Mouse (Mus musculus) megakaryocyte, adult 5-6 weeks (primary cell): ENCODE data around the gene Cyp1b1. TPM values are rescaled to one million over a fixed set of nuclear protein-coding genes. Genes with fewer than 3 reads are reported as not detected.

ENCODE experiments used
- ATAC-seq: 2 replicates; pipeline ENCODE4 v1.8.0; 2016; ENCODE audit warnings: mild to moderate bottlenecking, inconsistent platforms; ENCODE audit not compliant: poor library complexity, severe bottlenecking
- total RNA-seq, 2 experiments: library from RNA; stranded (forward) in 1 of 2; stranded (reverse) in 1 of 2; fragments of 153-499, 151-499 nt in 1 of 2; fragments of 221-1000, 200-1000 nt in 1 of 2; gene quantifications; 2 replicates each; pipeline versions ENCODE4 v1.2.3 to v1.2.4; 2015 to 2017

The Cyp1b1 gene
- total RNA-seq (2015) = 0.49 and 0.98 TPM in 2 replicates
- 0.15 and 0.77 TPM in 2 replicates for total RNA-seq (2017)

- no peak for ATAC-seq
These were observed at the start of gene Cyp1b1 for GRCm38 (mm10) chr17:79714931-79715637. Gene Cyp1b1, minus strand, starts transcription at chr17:79715061.

- ATAC-seq = no peak
These were observed 47.0 kb upstream of the Cyp1b1 start for GRCm38 (mm10) chr17:79761841-79762240.

GRCm38 (mm10) chr17:79753831-79754230, 39.0 kb upstream of the Cyp1b1 start:
- no peak for ATAC-seq

- ATAC-seq = 0 out of 2 replicates have a peak, but pooled peaks have one; percentile 35
These were observed 38.0 kb upstream of the Cyp1b1 start for GRCm38 (mm10) chr17:79752836-79753235.

- no peak for ATAC-seq
These were observed 36.9 kb upstream of the Cyp1b1 start for GRCm38 (mm10) chr17:79751661-79752191.

- no peak for ATAC-seq
These were observed 34.8 kb upstream of the Cyp1b1 start for GRCm38 (mm10) chr17:79749647-79750046.

- ATAC-seq = no peak
These were observed 32.1 kb upstream of the Cyp1b1 start for GRCm38 (mm10) chr17:79746954-79747353.

GRCm38 (mm10) chr17:79746146-79746591, 31.3 kb upstream of the Cyp1b1 start:
- no peak for ATAC-seq

GRCm38 (mm10) chr17:79745051-79745731, 30.3 kb upstream of the Cyp1b1 start:
- ATAC-seq = no peak

GRCm38 (mm10) chr17:79743507-79743906, 28.6 kb upstream of the Cyp1b1 start:
- ATAC-seq = no peak

- ATAC-seq = no peak
These were observed 27.8 kb upstream of the Cyp1b1 start for GRCm38 (mm10) chr17:79742635-79743034.

- ATAC-seq = no peak
These were observed 24.1 kb upstream of the Cyp1b1 start for GRCm38 (mm10) chr17:79738847-79739498.

- ATAC-seq = no peak
These were observed 22.7 kb upstream of the Cyp1b1 start for GRCm38 (mm10) chr17:79737598-79737997.

GRCm38 (mm10) chr17:79733039-79733438, 18.2 kb upstream of the Cyp1b1 start:
- no peak for ATAC-seq

GRCm38 (mm10) chr17:79730988-79731387, 16.1 kb upstream of the Cyp1b1 start:
- ATAC-seq = no peak

- ATAC-seq = no peak
These were observed 14.0 kb upstream of the Cyp1b1 start for GRCm38 (mm10) chr17:79728585-79729503.

GRCm38 (mm10) chr17:79728053-79728584, 13.3 kb upstream of the Cyp1b1 start:
- ATAC-seq = no peak

GRCm38 (mm10) chr17:79726613-79727012, 11.8 kb upstream of the Cyp1b1 start:
- ATAC-seq = no peak

- ATAC-seq = no peak
These were observed 5.8 kb upstream of the Cyp1b1 start for GRCm38 (mm10) chr17:79720681-79721080.

- peak; percentile 91 for ATAC-seq
These were observed 835 bp upstream of the Cyp1b1 start for GRCm38 (mm10) chr17:79715649-79716143.
